Mouse (Mus musculus) midbrain, postnatal 0 days (tissue): ENCODE measurements at regions not wholly inside any gene's neighbourhood (a gene's known extent, or its start where the extent isn't known, plus 50 kb on each side); places are given as distances from the start of the nearest gene placed in this dataset.

Experiments
- ATAC-seq: fragments of 200-750 bp; cut with Nextera tagmentation; 2 replicates; pipeline ENCODE4 v1.8.0; 2017; ENCODE audit warnings: moderate number of reproducible peaks, mild to moderate bottlenecking, moderate TSS enrichment, moderate library complexity; ENCODE audit not compliant: low FRiP score
- DNase-seq: peaks from one replicate; pipeline ENCODE4 v3.0.0-alpha.2; 2015; ENCODE audit warnings: low spot score
- H3K27ac ChIP-seq: fragments of 300-500 bp; sonication (generic); 2 replicates; pipeline ENCODE4 v1.5.1; 2014; ENCODE audit warnings: low read depth, mild to moderate bottlenecking, low read length, mixed read lengths
- H3K27me3 ChIP-seq: fragments of 300-500 bp; sonication (generic); 2 replicates; pipeline ENCODE4 v1.6.1; 2014; ENCODE audit warnings: low read length, control low read depth, mixed read lengths; ENCODE audit not compliant: insufficient read depth
- H3K36me3 ChIP-seq: fragments of 300-500 bp; sonication (generic); 2 replicates; pipeline ENCODE4 v1.6.1; 2014; ENCODE audit warnings: low read length, control low read depth, mixed read lengths; ENCODE audit not compliant: insufficient read depth
- H3K4me1 ChIP-seq: fragments of 300-500 bp; sonication (generic); 2 replicates; pipeline ENCODE4 v1.6.1; 2014; ENCODE audit warnings: mild to moderate bottlenecking, control low read depth, antibody characterized with exemption, low read length, mixed read lengths; ENCODE audit not compliant: insufficient read depth
- H3K4me2 ChIP-seq: fragments of 300-500 bp; sonication (generic); 2 replicates; pipeline ENCODE4 v1.6.1; 2014; ENCODE audit warnings: low read depth, mild to moderate bottlenecking, low read length, mixed read lengths; ENCODE audit not compliant: poor library complexity, severe bottlenecking
- H3K4me3 ChIP-seq: fragments of 300-500 bp; sonication (generic); 2 replicates; pipeline ENCODE4 v1.5.1; 2014; ENCODE audit warnings: low read depth, mild to moderate bottlenecking, low read length, moderate library complexity
- H3K9ac ChIP-seq: fragments of 300-500 bp; sonication (generic); replicated peaks from 2 replicates; pipeline ENCODE4 v1.6.1; 2014; ENCODE audit warnings: mild to moderate bottlenecking, low read length, moderate library complexity, mixed read lengths; ENCODE audit not compliant: poor library complexity, severe bottlenecking
- H3K9me3 ChIP-seq: fragments of 300-500 bp; sonication (generic); 2 replicates; pipeline ENCODE4 v1.6.1; 2016; ENCODE audit warnings: low read length, control low read depth
- CTCF ChIP-seq: IDR thresholded peaks from 2 replicates; pipeline ENCODE4 v1.5.1; 2016; ENCODE audit warnings: antibody characterized with exemption, mild to moderate bottlenecking
- WGBS: fragments of 180-500 bp; shearing (Covaris S2); extraction: QIAGEN DNeasy Blood & Tissue Kit; methylation state at CpG from one replicate; pipeline ENCODE4 v1.1.7; 2014; 5-methylcytosine and 5-hydroxymethylcytosine counted together

- H3K27ac ChIP-seq = no peak overlapping the region
- ATAC-seq = no peak
- no peak overlapping the region for H3K9ac ChIP-seq
- no peaks in the 10 kb centered on the region for H3K9me3 ChIP-seq
- H3K4me2 ChIP-seq = no peak overlapping the region
- no peak for TF ChIP-seq CTCF
- no peak for DNase-seq
- no peaks in the 10 kb centered on the region for H3K27me3 ChIP-seq
- 90% methylated on average over 1 of the region's 1 CpGs for WGBS
- no peaks in the 10 kb centered on the region for H3K36me3 ChIP-seq
- no peaks in the 10 kb centered on the region for H3K4me1 ChIP-seq
- no peak overlapping the region for H3K4me3 ChIP-seq
These were observed 346.8 kb upstream of the Gm21798 start for GRCm38 (mm10) chr15:64470743-64471142.

DNA sequence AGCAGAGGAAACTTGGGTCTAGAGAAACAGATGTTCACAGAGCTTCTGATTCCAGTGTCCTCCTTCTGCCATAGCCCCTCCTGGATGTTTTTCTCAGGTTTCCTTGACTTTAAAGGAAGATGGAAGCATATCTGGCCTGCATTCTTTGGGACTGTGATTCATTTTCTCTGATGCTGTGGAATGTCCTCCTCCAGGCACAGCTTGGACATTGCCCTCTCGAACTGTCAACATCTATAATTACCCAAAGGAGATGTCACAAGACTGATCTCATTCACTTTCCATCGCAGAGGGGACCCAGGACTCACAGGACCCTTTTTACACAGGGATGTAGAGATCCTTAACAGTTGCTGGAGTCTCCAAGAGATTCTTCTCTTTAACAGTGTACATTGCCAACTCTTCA is 345.9 kb upstream of the Gm21798 start:
- H3K27me3 ChIP-seq = no peaks in the 10 kb centered on the region
- H3K4me2 ChIP-seq = no peak overlapping the region
- no peak for DNase-seq
- H3K4me1 ChIP-seq = no peaks in the 10 kb centered on the region
- no peaks in the 10 kb centered on the region for H3K9me3 ChIP-seq
- no peak overlapping the region for H3K9ac ChIP-seq
- H3K4me3 ChIP-seq = no peak overlapping the region
- H3K27ac ChIP-seq = no peak overlapping the region
- 74% methylated on average over 2 of the region's 2 CpGs for WGBS
- no peak for ATAC-seq
- no peak for TF ChIP-seq CTCF
- no peaks in the 10 kb centered on the region for H3K36me3 ChIP-seq

DNA sequence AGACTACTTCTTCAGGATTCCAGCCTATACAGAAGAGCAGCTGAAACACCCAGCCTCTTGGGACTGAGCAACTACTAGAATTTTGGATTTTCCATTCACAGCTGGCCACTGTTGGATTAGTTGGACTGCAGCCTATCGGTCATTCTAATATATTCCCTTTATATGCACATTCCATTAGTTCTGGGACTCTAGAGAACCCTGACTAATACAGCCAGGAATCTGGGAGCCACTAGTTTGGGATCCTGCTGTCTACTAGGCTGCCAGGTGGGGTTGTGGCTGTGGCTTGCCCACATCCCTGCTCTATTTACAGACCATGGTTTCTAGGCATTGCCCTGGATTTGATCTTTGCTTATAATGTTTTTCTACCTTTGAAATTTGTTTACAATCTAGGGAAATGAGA is 343.3 kb upstream of the Gm21798 start:
- no peaks in the 10 kb centered on the region for H3K27me3 ChIP-seq
- no peak for ATAC-seq
- TF ChIP-seq CTCF = no peak
- H3K4me2 ChIP-seq = no peak overlapping the region
- H3K4me3 ChIP-seq = no peak overlapping the region
- H3K9me3 ChIP-seq = no peaks in the 10 kb centered on the region
- H3K4me1 ChIP-seq = no peaks in the 10 kb centered on the region
- H3K9ac ChIP-seq = no peak overlapping the region
- H3K36me3 ChIP-seq = no peaks in the 10 kb centered on the region
- WGBS = 86% methylated on average over 1 of the region's 1 CpGs
- DNase-seq = no peak
- no peak overlapping the region for H3K27ac ChIP-seq

DNA sequence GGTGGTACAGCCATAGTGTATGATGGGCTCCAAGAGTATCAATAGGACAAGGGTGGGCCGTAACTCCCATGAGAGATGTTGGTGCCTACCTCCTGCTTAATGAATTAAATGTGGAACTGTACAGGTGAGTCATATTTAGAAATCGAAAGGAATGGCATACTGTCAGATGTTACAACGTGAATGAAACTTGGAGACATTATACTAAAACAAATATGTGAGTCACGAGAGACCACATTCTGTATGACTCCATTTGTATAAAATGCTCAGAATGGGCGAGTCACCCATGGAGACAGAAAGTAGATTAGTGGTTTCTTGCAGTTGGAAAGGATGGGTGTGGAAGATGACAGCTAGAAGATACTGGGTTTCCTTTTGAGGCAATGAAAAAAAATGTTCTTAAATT is 340.4 kb upstream of the Gm21798 start:
- Histone ChIP-seq H3K4me3 (no peak overlapping the region), H3K36me3 (no peaks in the 10 kb centered on the region), H3K27ac (no peak overlapping the region), H3K9ac (no peak overlapping the region), H3K9me3 (no peaks in the 10 kb centered on the region), H3K4me1 (no peaks in the 10 kb centered on the region; the same call in 1 of the 2 replicates), H3K4me2 (no peak overlapping the region), H3K27me3 (no peaks in the 10 kb centered on the region)
- no peak for DNase-seq
- ATAC-seq = no peak
- TF ChIP-seq CTCF = no peak
- WGBS = 88% methylated on average over 5 of the region's 5 CpGs

DNA sequence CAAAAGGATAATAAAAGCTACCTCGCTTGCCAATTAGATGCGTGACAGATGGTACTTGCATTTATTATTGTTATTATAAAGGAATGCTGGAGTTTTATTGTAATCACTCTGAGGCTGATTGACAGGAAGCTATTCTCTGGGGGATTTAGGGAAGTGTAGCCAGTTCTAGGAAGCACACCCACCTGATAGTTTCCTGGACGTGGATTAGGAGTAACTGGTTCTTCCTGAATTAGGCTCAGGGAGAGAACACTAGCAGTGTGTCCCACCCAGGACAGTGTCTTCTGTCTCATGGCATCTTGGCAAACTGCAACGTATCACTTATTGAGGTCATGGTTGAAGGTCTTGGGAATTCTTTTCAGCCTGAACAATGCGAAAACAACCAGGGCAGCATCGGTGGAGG is 336.9 kb upstream of the Gm21798 start:
- Histone ChIP-seq H3K9ac (no peak overlapping the region), H3K4me2 (no peak overlapping the region), H3K4me3 (no peak overlapping the region), H3K4me1 (no peaks in the 10 kb centered on the region; the same call in 1 of the 2 replicates), H3K27ac (no peak overlapping the region), H3K9me3 (no peaks in the 10 kb centered on the region), H3K36me3 (no peaks in the 10 kb centered on the region), H3K27me3 (no peaks in the 10 kb centered on the region)
- TF ChIP-seq CTCF = no peak
- ATAC-seq (no peak), DNase-seq (no peak)
- WGBS = 31% methylated on average over 6 of the region's 6 CpGs

GRCm38 (mm10) chr15:64481226-64481625 is 336.3 kb upstream of the Gm21798 start:
- H3K9ac ChIP-seq = no peak overlapping the region
- no peak for DNase-seq
- H3K4me3 ChIP-seq = no peak overlapping the region
- no peaks in the 10 kb centered on the region for H3K9me3 ChIP-seq
- H3K4me2 ChIP-seq = no peak overlapping the region
- no peak for ATAC-seq
- no peak overlapping the region for H3K27ac ChIP-seq
- H3K4me1 ChIP-seq = no peaks in the 10 kb centered on the region; the same call in 1 of the 2 replicates
- H3K36me3 ChIP-seq = no peaks in the 10 kb centered on the region
- TF ChIP-seq CTCF = no peak
- no peaks in the 10 kb centered on the region for H3K27me3 ChIP-seq
